Mouse (Mus musculus) megakaryocyte, embryonic 14.5 days (primary cell): ENCODE results near the gene Ttc39b. TPM values are rescaled to one million over a fixed set of nuclear protein-coding genes. Genes with fewer than 3 reads are reported as not detected.

Source experiments
- H3K27me3 ChIP-seq: replicated peaks from 2 replicates; pipeline ENCODE3; 2012; ENCODE audit warnings: inconsistent platforms
- H3K36me3 ChIP-seq: replicated peaks from 2 replicates; pipeline ENCODE3; 2012; ENCODE audit warnings: low read length, inconsistent platforms, mixed read lengths
- H3K4me1 ChIP-seq: 2 replicates; pipeline ENCODE4 v1.6.1; 2012; ENCODE audit warnings: inconsistent platforms
- H3K4me3 ChIP-seq: replicated peaks from 2 replicates; pipeline ENCODE3; 2012; ENCODE audit warnings: moderate library complexity, mild to moderate bottlenecking, inconsistent platforms
- H3K9me3 ChIP-seq: 2 replicates; pipeline ENCODE4 v1.6.1; 2012; ENCODE audit warnings: inconsistent platforms
- FLI1 ChIP-seq: IDR thresholded peaks from 2 replicates; pipeline ENCODE4 v1.6.1; 2012; ENCODE audit warnings: low read length, inconsistent platforms, mixed read lengths
- GATA1 ChIP-seq: IDR thresholded peaks from 3 replicates; pipeline ENCODE4 v1.6.1; 2012; ENCODE audit warnings: mixed read lengths, low read length, inconsistent platforms, borderline replicate concordance
- polyA plus RNA-seq: library from polyadenylated mRNA; stranded (reverse); fragments of >175 nt; gene quantifications from 2 replicates; pipeline ENCODE4 v1.2.3, GENCODE M21; 2012; ENCODE audit warnings: low replicate concordance; ENCODE audit not compliant: insufficient read depth

Ttc39b gene
- polyA plus RNA-seq, 1 experiment = 2.4 TPM

DNA sequence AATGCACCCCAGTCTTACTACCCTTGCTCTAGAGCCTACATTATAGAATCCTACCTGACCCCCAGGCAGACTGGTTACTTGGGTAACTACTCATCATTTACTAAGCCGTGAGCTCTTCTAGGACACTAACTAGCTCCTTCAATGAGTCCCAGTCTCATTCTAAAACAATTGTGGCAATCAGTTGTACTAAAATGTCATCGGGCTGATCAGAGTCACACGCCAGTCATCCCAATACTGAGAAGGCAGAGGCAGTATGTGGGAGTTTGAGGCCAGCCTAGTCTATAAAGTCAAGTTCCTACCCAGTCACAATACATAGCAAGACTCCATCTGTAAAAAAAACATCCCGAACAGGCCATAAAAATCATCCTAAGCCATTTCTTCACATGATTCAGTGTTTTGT lies 4.3 kb downstream of the Ttc39b start:
- H3K27me3 ChIP-seq = no peaks in the 10 kb centered on the region
- H3K9me3 ChIP-seq = no peaks in the 10 kb centered on the region
- H3K4me3 ChIP-seq = no peak overlapping the region
- peaks cover 2% of the 10 kb centered on the region for H3K36me3 ChIP-seq
- TF ChIP-seq GATA1 (no peak), FLI1 (no peak)
- H3K4me1 ChIP-seq = peaks cover 64% of the 10 kb centered on the region

DNA sequence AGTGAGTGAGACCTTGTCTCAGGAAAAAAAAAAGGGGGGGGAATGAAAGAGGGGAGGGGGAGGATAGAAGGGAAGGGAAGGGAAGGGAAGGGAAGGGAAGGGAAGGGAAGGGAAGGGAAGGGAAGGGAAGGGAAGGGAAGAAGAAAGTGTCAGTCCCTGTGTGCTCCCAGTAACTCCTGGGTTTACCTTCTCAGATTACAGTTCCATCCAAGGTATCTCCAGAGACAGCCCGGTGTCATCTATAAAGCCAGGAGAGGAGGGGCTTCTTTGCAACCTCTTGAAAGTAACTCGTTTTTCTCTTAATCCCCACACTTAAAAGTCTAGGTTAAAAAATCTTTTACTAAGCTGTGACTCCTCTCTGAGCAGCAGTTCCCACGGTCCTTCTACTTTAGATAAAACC lies 5.3 kb downstream of the Ttc39b start:
- Histone ChIP-seq H3K4me1 (peaks cover 68% of the 10 kb centered on the region), H3K27me3 (no peaks in the 10 kb centered on the region), H3K4me3 (no peak overlapping the region), H3K9me3 (no peaks in the 10 kb centered on the region), H3K36me3 (peaks cover 2% of the 10 kb centered on the region)
- TF ChIP-seq FLI1 (no peak), GATA1 (no peak)

DNA sequence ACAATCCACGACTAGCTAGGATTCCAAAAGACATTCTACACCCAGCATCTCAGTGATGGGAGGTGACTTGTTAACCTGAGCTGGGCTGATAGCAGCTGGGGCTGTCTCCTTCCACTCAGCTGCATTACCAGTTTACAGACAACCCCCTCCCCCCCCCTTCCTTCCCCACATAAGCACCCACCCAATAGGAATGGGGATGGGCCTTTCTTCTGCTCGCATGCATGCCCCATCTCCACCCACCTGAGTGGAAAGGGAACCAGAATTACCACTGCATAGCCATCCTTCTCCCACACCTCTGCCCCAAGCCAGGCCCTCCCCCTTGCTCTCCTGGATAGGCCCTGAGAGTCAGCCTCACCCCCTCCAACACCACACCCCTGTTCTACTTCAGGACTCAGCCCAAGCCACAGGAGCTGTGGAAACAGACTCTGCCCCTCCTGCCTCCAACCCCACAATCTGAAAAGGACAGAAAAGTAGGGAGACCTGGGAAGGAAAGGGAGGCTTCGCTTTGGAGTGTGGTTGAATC lies 6.2 kb downstream of the Ttc39b start:
- Histone ChIP-seq H3K36me3 (peaks cover 8% of the 10 kb centered on the region), H3K27me3 (no peaks in the 10 kb centered on the region), H3K4me3 (no peak overlapping the region), H3K9me3 (no peaks in the 10 kb centered on the region), H3K4me1 (peaks cover 64% of the 10 kb centered on the region)
- TF ChIP-seq GATA1 (no peak), FLI1 (no peak)

DNA sequence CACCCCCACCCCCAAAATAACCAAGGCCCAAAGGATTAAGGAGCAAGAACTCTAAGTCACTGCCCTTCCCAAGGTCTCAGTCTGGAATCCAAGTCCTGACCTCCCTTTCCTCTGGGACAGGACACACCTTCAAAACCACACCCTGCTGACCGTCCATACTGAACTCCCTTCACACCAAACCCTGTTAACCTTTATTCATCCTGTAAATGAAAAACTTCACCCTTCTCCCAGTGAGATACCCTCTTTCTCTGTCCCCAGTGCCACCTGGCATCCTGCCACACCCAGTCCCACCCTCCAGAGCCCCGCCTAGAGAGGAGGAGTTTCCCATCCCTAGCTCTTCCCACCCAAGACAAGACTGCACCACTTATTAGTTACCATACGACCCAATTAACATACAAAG lies 7.3 kb downstream of the Ttc39b start:
- Histone ChIP-seq H3K4me3 (no peak overlapping the region), H3K4me1 (peaks cover 62% of the 10 kb centered on the region), H3K27me3 (no peaks in the 10 kb centered on the region), H3K9me3 (no peaks in the 10 kb centered on the region), H3K36me3 (peaks cover 13% of the 10 kb centered on the region)
- TF ChIP-seq FLI1 = no peak
- no peak for TF ChIP-seq GATA1

DNA sequence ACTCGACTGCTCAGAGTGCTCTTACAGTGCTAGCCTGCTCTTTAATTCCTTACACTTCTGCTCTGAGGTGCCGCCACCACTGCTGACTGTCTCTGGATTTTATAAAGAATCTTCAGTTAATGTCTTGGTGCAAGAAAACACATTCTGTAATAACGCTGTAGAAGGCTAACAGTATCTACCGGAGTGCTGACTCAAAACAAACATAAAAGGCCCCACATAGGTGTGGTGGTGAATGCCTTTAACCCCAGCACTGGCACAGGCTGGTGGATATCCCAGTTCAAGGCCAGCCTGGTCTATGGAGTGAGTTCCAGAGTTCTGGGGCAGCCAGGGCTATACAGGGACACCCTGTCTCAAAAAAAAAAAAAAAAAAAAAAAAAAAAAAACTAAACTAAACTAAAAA lies 8.1 kb downstream of the Ttc39b start:
- Histone ChIP-seq H3K36me3 (peaks cover 16% of the 10 kb centered on the region), H3K4me3 (peak overlapping the region; percentile 92), H3K27me3 (peaks cover 2% of the 10 kb centered on the region), H3K4me1 (peaks cover 63% of the 10 kb centered on the region), H3K9me3 (no peaks in the 10 kb centered on the region)
- TF ChIP-seq GATA1 (no peak), FLI1 (no peak)

DNA sequence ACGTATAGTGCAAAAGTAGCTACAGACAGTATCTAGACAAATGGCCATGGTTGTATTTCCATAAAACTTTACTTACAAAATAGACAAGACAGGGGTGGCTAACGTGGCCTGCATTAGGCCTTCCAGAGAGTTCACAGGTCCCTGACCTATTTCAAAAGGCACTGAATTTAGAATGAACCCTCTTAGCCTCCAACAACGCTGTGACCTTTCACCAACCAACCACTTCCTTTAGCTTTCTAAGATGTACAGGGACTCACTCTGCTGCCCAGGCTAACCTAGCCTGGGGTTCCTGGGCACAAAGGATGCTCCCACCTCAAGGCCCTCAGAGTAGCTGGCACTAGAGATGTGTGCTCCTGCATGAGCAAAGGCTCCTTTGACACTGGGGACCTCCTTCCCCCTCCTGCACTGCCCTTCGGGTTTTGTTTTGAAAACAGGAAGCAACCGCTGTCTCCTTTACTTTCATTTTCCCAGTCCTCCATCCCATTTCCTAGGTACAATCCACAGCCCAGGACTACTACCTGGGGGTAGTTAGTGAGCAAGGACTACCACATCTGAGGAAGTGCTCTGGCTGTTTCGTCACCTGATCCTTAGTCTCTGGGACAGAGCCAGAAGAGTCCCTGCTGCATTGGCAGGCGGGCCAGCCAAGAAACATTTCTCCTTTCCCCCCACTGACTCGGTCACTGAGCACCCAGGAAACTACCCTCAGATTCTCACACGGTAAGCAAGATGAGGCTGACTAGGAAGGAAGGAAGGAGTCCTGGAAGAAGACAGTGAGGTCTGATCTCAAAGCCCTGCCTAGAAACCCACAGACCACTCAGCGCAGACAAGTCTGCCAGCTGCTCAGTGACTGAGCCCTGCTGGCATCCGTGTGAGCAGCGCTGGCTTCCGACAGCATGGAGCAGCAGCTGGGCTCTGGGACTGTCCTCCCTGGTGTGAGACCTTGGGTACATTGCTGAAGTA lies 8.9 kb downstream of the Ttc39b start:
- Histone ChIP-seq H3K27me3 (peaks cover 2% of the 10 kb centered on the region), H3K4me1 (peaks cover 66% of the 10 kb centered on the region), H3K36me3 (peaks cover 16% of the 10 kb centered on the region), H3K9me3 (no peaks in the 10 kb centered on the region), H3K4me3 (peak overlapping the region; percentile 92)
- no peak for TF ChIP-seq FLI1
- no peak for TF ChIP-seq GATA1

DNA sequence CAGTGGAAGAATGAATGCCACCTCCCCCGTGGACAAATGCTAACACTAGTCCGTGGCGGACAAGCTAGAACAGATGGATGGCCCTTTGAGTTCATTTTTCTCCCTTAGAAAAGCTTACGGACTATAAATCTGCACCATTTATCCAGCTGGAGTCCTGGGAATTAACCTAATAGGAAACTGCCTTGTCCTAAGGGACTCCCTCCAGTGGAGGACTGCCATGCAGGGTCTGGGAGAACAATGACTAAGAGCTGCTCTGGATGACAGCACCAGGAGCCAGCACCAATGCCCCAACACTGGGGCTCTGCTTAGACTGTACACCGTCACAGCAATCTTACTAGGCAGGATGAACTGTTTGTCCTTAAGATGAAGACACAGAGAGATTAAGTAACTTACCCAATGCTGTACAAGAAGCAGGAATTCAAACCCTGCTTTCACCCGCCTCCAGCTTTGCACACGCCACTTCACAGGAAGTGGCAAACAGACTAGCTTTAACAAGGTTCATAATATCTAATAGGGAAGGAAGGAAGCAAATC lies 9.7 kb downstream of the Ttc39b start:
- H3K4me3 ChIP-seq = peak overlapping the region; percentile 59
- peaks cover 65% of the 10 kb centered on the region for H3K4me1 ChIP-seq
- H3K27me3 ChIP-seq = peaks cover 2% of the 10 kb centered on the region
- no peak for TF ChIP-seq GATA1
- no peak for TF ChIP-seq FLI1
- H3K9me3 ChIP-seq = no peaks in the 10 kb centered on the region
- H3K36me3 ChIP-seq = peaks cover 16% of the 10 kb centered on the region

DNA sequence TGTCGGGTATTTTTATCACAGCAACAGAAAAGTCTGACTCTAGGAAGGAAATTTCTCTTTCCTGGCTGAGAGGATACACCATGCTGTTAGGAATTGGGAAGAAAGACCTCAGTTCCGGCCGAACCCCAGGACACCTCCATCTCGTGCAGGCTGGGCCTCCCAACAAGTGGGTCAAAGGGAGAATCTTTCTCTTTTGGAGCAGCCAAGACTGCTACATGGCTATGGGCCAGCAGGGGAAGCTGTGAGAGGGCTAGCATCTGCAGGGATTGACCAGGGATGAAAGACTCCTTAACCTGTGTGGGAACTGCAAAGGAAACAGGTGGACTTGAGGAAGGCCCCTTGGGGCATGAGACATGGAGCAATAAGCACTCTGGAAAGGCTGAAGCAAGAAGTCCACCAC lies 11.7 kb downstream of the Ttc39b start:
- Histone ChIP-seq H3K27me3 (peaks cover 2% of the 10 kb centered on the region), H3K9me3 (no peaks in the 10 kb centered on the region), H3K4me3 (no peak overlapping the region), H3K36me3 (peaks cover 14% of the 10 kb centered on the region), H3K4me1 (peaks cover 74% of the 10 kb centered on the region)
- TF ChIP-seq GATA1 (no peak), FLI1 (no peak)

DNA sequence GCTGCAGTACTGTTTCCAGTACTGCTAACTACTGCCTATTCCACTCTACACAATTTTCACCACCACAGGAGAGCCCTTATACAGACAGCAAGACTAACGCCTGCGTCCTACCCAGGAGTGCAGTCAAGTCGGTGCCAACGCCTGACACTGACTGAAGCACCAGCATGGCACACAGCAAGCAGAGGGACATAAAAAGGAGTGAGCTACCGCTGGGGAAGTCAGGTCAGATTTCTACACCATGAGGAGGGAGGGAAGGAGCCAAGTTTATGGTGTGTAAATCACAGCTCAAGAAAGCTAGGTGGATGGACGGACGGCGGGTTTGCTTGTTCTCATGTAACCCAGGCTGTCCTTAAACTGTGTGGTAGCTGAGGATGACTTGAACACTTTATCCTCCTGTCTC lies 12.6 kb downstream of the Ttc39b start:
- TF ChIP-seq GATA1 (no peak), FLI1 (no peak)
- Histone ChIP-seq H3K4me1 (peaks cover 73% of the 10 kb centered on the region), H3K36me3 (peaks cover 14% of the 10 kb centered on the region), H3K9me3 (no peaks in the 10 kb centered on the region), H3K27me3 (peaks cover 2% of the 10 kb centered on the region), H3K4me3 (no peak overlapping the region)

DNA sequence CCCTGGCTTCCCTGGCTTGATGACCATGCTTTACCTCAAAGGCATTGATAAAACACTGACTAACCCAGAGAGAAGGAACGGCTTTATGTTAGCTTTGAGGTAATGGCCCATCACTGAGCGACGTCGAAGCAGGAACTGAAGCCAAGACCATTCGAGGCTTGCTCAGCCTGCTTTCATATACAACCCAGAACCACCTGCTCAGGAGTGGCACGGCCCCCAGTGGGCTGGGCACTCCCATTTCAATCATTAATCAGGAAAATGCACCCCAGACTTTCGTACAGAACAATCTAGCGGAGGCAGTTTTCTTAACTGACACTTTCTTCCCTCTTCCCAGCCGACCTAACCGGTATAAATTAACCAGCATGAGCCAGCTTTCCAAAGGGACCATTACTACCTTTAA lies 13.1 kb downstream of the Ttc39b start:
- H3K36me3 ChIP-seq = peaks cover 14% of the 10 kb centered on the region
- H3K4me1 ChIP-seq = peaks cover 72% of the 10 kb centered on the region
- no peak overlapping the region for H3K4me3 ChIP-seq
- H3K27me3 ChIP-seq = peaks cover 2% of the 10 kb centered on the region
- no peaks in the 10 kb centered on the region for H3K9me3 ChIP-seq
- TF ChIP-seq GATA1 (no peak), FLI1 (no peak)
